Mouse (Mus musculus) hindbrain, embryonic 14.5 days (tissue): ENCODE results near the gene Os9. TPM values are rescaled to one million over a fixed set of nuclear protein-coding genes. Genes with fewer than 3 reads are reported as not detected.
A peak's percentile ranks its signal among the peaks of the same experiment; 100 is the strongest.

ENCODE experiments used
- ATAC-seq: fragments of 200-750 bp; cut with Nextera tagmentation; 2 replicates; pipeline ENCODE4 v1.8.0; 2017; ENCODE audit warnings: moderate number of reproducible peaks, mild to moderate bottlenecking, moderate TSS enrichment, moderate library complexity; ENCODE audit not compliant: low FRiP score
- DNase-seq: peaks from one replicate; pipeline ENCODE4 v3.0.0-alpha.2; 2015; ENCODE audit warnings: low spot score
- H3K27ac ChIP-seq: fragments of 300-500 bp; sonication (generic); 2 replicates; pipeline ENCODE4 v1.5.1; 2014; ENCODE audit warnings: mild to moderate bottlenecking, moderate library complexity
- H3K27me3 ChIP-seq: fragments of 300-500 bp; sonication (generic); 2 replicates; pipeline ENCODE4 v1.6.1; 2014; ENCODE audit warnings: mild to moderate bottlenecking, low read length, mixed read lengths; ENCODE audit not compliant: control insufficient read depth, insufficient read depth
- H3K36me3 ChIP-seq: fragments of 300-500 bp; sonication (generic); replicated peaks from 2 replicates; pipeline ENCODE4 v1.6.1; 2014; ENCODE audit not compliant: control insufficient read depth, insufficient read depth
- H3K4me1 ChIP-seq: fragments of 300-500 bp; sonication (generic); replicated peaks from 2 replicates; pipeline ENCODE4 v1.6.1; 2014; ENCODE audit warnings: antibody characterized with exemption, low read length, mixed read lengths; ENCODE audit not compliant: control insufficient read depth, insufficient read depth
- H3K4me2 ChIP-seq: fragments of 300-500 bp; sonication (generic); replicated peaks from 2 replicates; pipeline ENCODE4 v1.6.1; 2014; ENCODE audit warnings: mild to moderate bottlenecking, moderate library complexity
- H3K4me3 ChIP-seq: fragments of 300-500 bp; sonication (generic); replicated peaks from 2 replicates; pipeline ENCODE4 v1.5.1; 2014; ENCODE audit warnings: mild to moderate bottlenecking, low read length
- H3K9ac ChIP-seq: fragments of 300-500 bp; sonication (generic); 2 replicates; pipeline ENCODE4 v1.6.1; 2014
- H3K9me3 ChIP-seq: fragments of 300-500 bp; sonication (generic); 2 replicates; pipeline ENCODE4 v1.6.1; 2016; ENCODE audit warnings: low read length; ENCODE audit not compliant: control insufficient read depth
- WGBS: fragments of 180-500 bp; shearing (Covaris S2); extraction: QIAGEN DNeasy Blood & Tissue Kit; methylation state at CpG from one replicate; pipeline ENCODE4 v1.1.7; 2014; 5-methylcytosine and 5-hydroxymethylcytosine counted together
- polyA plus RNA-seq: library from polyadenylated mRNA; unstranded; fragments of >200 nt; fragmentation: Nextera tagmentation; extraction: Ambion mirVana; gene quantifications from 2 replicates; pipeline ENCODE4 v1.2.1, GENCODE M21; 2014

Os9 gene
- polyA plus RNA-seq, 1 experiment from 2014 or later = 83.0 TPM

DNA sequence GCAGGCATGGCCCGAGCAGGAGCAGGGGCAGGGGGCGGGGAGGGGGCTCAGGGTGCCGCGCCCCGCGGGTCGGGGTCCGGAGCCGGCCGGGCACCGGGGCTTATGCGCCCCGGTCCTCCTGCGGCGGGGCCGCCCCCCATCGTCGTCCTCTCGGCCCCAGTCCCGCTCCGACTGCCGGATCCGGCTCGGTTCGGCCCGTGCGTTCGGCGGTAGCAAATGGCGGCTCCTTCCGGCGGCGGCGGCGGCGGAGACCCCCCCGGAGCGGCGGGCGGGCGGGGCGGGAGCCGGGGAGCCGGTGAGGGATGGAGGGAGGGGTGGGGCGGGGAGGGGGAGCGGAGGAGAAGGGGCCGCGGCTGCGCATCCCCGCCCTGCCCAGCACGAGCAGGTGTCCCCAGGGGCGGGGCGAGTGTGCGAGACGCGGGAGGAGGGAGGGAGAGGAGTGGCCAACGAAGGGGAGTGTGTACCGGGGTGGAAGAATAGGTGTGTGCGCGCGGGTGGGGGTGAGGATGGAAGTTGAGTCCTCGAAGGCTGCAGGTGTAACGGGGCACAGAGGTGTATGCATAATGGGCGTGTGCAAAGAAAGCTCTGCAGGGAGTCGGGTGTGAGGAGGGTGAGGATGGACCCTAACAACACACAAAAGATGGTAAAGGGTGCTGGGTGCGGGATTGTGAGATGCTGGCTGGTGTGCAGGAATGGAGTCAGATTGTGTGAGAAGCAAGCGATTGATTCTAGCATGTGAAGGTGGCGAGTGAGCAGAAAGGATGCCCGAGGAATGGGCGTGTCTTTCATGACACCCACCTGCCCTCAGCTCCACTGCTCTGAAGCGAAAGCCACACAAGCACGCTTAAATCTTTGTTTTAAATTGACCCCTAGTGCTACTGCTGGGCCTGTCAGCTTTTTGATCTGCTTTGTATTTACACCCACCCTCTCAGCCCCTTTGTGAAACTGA lies 60.7 kb downstream of the Os9 start, which contains the start of gene March9:
Gene March9 (minus strand): TSS at position 217 of the 949 bp plus-strand sequence.
- Histone ChIP-seq H3K36me3 (peaks cover 35% of the 10 kb centered on the region), H3K4me1 (peaks cover 34% of the 10 kb centered on the region), H3K9ac (peak within 1 kb of the TSS; percentile 96), H3K27me3 (no peaks in the 10 kb centered on the region), H3K4me3 (peak within 1 kb of the TSS; percentile 90), H3K27ac (peak within 1 kb of the TSS; percentile 98), H3K4me2 (peak within 1 kb of the TSS; percentile 60), H3K9me3 (no peaks in the 10 kb centered on the region)
- under 1% methylated on average over 61 of the region's 72 CpGs for WGBS
- ATAC-seq (peak; percentile 49), DNase-seq (peak; percentile 82)

DNA sequence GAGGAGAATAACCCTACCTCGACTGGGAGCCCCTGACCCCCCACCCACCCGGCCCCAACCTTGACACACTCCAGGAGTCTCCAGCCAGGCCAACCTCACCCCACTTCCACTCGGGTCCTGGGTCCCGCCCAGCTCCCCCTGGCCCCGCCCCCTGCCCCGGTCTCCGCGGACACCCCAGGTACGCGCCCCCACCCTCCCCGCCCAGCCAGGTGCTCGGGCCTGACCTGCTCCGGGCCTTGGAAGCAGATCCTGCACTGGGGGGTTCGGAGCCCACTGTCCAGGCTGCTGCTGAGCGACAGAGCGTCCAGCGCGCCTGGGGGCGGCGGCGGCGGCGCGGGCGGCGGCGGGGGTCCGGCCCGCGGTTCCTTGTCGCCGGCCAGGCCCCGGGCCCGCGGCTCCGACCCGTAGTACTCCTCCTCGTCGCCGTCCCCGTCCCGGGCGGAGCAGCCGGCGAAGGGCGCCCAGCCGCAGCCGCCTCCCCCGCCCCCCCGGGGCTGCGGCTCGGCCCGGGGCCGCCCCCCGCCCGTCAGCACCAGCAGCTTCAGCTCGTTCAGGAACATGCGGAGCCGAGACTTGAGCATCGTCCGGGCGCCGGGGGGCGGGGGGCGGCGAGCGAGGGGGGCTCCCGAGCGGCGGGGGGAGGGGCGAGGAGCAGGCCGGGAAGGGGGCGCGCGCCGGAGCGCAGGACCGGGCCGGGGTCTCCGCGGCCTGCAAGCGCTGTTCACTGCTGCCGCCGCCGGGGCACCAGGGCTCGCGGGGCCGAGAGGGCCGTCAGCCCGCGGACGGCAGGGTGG lies 61.6 kb downstream of the Os9 start:
- Histone ChIP-seq H3K9me3 (no peaks in the 10 kb centered on the region), H3K4me2 (peak overlapping the region; percentile 60), H3K9ac (peak overlapping the region; percentile 96), H3K27ac (peak overlapping the region; percentile 98), H3K4me3 (peak overlapping the region; percentile 90), H3K4me1 (peaks cover 26% of the 10 kb centered on the region), H3K36me3 (peaks cover 37% of the 10 kb centered on the region), H3K27me3 (no peaks in the 10 kb centered on the region)
- under 1% methylated on average over 63 of the region's 92 CpGs for WGBS
- no peak for ATAC-seq
- no peak for DNase-seq

DNA sequence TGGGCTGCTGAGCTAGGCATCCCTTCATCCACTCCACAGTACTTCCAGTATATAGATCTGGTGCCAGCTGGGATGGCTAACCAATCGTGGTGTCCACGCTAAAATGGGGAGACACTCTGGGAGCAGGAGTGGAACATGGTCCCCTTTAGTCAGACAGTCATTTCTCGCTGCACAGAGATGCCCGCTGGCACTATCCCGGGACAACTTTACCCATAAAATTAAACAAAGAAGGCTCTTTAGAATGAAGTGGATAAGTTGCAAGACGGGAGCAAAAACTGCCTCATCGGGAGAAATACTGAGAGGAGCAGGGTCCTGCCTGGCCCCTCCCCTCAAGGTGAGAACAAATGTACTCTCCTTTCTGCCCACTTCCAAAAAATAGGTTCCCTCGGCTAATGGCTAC lies 62.2 kb downstream of the Os9 start:
- H3K9ac ChIP-seq = peak overlapping the region; percentile 96
- DNase-seq = no peak
- WGBS = 2% methylated on average over 8 of the region's 8 CpGs
- H3K4me3 ChIP-seq = peak overlapping the region; percentile 90
- H3K4me2 ChIP-seq = peak overlapping the region; percentile 60
- H3K4me1 ChIP-seq = peaks cover 26% of the 10 kb centered on the region
- no peaks in the 10 kb centered on the region for H3K9me3 ChIP-seq
- H3K36me3 ChIP-seq = peaks cover 44% of the 10 kb centered on the region
- peak overlapping the region; percentile 98; the same call in 1 of the 2 replicates for H3K27ac ChIP-seq
- no peak for ATAC-seq
- H3K27me3 ChIP-seq = no peaks in the 10 kb centered on the region

DNA sequence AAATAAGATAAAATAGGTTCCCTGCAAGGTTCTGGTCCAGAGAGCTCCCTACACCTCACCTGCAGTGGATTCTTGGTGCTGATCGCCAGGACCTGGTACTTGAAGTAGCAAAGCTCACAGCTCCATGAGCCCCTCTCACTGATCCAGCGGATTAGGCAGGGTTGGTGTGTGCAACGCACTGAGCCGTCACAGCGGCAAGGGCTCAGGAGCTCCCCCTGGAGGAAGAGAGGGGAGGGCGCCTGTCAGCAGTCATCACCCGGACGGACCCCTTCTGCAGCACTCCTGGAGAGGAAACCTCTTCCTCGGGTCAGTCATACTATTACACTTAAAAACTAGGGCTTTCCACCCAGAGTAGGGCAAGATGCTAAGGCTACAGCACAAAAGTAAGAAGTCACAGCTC lies 62.8 kb downstream of the Os9 start:
- peak overlapping the region; percentile 60 for H3K4me2 ChIP-seq
- H3K27ac ChIP-seq = no peak overlapping the region
- H3K27me3 ChIP-seq = no peaks in the 10 kb centered on the region
- ATAC-seq = peak; percentile 13; the same call in 1 of the 2 replicates
- peaks cover 49% of the 10 kb centered on the region for H3K36me3 ChIP-seq
- 1% methylated on average over 9 of the region's 9 CpGs for WGBS
- H3K9ac ChIP-seq = peak overlapping the region; percentile 96
- DNase-seq = peak; percentile 82
- no peaks in the 10 kb centered on the region for H3K9me3 ChIP-seq
- H3K4me3 ChIP-seq = peak overlapping the region; percentile 90
- H3K4me1 ChIP-seq = peaks cover 26% of the 10 kb centered on the region

DNA sequence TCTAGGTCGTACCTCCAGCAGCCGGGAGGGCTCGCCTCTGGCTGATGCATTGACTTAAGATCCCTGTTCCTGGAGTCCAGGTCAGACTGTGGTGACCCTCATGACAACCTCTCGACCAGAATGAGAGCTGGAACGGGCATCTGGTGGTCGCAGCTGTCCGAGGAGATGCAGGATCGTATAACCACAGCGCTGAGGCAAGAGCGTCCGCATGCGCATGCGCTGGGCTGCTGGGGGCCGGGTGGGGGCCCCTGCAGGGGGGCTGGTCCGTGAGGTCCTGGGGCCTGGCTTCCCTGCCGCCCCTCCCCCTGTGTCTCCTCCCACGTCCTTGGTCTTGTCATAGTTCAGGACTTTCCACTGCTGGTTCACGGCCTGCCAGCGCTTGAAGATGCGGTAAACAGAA lies 64.4 kb downstream of the Os9 start:
- H3K9me3 ChIP-seq = no peaks in the 10 kb centered on the region
- no peak overlapping the region for H3K27ac ChIP-seq
- peaks cover 12% of the 10 kb centered on the region for H3K27me3 ChIP-seq
- H3K4me3 ChIP-seq = no peak overlapping the region
- no peak overlapping the region for H3K4me2 ChIP-seq
- no peak overlapping the region for H3K9ac ChIP-seq
- DNase-seq = no peak
- no peak for ATAC-seq
- peaks cover 52% of the 10 kb centered on the region for H3K36me3 ChIP-seq
- WGBS = 91% methylated on average over 20 of the region's 20 CpGs
- H3K4me1 ChIP-seq = peaks cover 18% of the 10 kb centered on the region

DNA sequence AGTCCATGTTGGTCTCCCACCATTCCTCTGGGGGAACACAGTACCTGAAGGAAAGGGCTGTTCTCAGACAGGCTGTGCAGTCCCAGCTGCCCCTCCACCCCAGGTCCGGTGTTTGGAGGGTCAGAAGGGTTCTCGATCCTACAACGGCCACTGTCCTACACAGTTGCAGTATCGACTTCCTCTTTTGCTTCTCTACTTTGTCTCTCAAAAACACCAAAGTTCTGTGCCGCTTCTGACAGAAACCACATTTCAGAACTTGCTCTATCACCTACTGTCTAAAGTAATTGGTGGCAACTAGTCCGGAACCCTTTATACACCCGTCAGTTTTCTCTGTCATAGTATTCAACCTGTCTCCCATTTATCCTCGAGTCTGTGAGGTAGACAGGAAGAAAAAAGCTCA lies 65.5 kb downstream of the Os9 start:
- DNase-seq (no peak), ATAC-seq (no peak)
- Histone ChIP-seq H3K27ac (no peak overlapping the region), H3K9ac (no peak overlapping the region), H3K4me3 (no peak overlapping the region), H3K27me3 (peaks cover 22% of the 10 kb centered on the region), H3K9me3 (no peaks in the 10 kb centered on the region), H3K4me1 (peaks cover 11% of the 10 kb centered on the region), H3K36me3 (peaks cover 52% of the 10 kb centered on the region), H3K4me2 (no peak overlapping the region)
- WGBS = 91% methylated on average over 8 of the region's 8 CpGs

DNA sequence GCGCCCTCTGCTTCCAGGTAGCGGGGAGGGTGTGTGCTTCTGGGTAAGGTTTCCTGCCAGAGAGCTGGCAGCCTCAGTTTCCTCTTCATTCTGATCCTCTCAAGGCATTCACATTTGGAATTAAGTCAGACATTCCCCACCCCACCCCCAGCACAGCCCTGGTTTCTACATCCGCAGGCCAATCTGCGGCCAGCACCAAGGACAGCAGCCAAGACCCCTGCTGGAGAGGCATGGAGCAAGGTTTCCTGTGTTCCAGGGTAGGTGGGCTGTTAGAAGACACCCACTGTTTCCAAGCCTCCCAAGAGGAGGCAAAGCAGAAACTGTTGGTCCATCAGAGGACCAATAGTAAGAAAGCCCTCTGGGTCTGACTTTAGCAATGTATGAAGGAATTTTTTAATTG lies 66.3 kb downstream of the Os9 start:
- Histone ChIP-seq H3K9ac (no peak overlapping the region), H3K4me1 (peaks cover 11% of the 10 kb centered on the region), H3K4me2 (no peak overlapping the region), H3K4me3 (no peak overlapping the region), H3K36me3 (peaks cover 52% of the 10 kb centered on the region), H3K9me3 (no peaks in the 10 kb centered on the region), H3K27ac (no peak overlapping the region), H3K27me3 (peaks cover 30% of the 10 kb centered on the region)
- DNase-seq (no peak), ATAC-seq (no peak)
- 74% methylated on average over 4 of the region's 4 CpGs for WGBS

DNA sequence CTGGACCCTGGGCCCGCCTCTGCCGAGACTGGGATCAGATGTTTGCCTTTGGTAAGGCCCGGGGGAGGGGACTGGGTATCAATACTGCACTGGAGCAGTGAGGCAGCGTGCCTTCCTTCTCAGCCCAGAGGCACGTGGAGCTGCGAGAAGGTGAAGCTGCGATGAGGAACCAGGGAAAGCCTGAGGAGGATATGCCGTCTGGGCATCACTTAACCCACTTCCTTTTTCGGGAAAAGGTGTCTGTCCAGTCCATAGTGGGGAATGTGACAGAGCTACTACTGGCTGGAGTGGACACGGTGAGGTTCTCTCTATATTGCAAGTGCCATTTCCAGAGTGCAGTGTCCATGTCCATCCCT lies 70.8 kb downstream of the Os9 start:
- Histone ChIP-seq H3K36me3 (peaks cover 23% of the 10 kb centered on the region), H3K9ac (no peak overlapping the region), H3K4me2 (no peak overlapping the region), H3K4me3 (no peak overlapping the region), H3K27me3 (peaks cover 53% of the 10 kb centered on the region), H3K27ac (no peak overlapping the region), H3K4me1 (no peaks in the 10 kb centered on the region), H3K9me3 (no peaks in the 10 kb centered on the region)
- ATAC-seq = no peak
- WGBS = 23% methylated on average over 10 of the region's 10 CpGs
- DNase-seq = no peak
